Mouse (Mus musculus): ENCODE data around the gene Phpt1. TPM values are rescaled to one million over a fixed set of nuclear protein-coding genes. Genes with fewer than 3 reads are reported as not detected.

Phpt1 gene
- polyA plus RNA-seq, 1 experiment from 2014 or later: 36.3 TPM

DNA sequence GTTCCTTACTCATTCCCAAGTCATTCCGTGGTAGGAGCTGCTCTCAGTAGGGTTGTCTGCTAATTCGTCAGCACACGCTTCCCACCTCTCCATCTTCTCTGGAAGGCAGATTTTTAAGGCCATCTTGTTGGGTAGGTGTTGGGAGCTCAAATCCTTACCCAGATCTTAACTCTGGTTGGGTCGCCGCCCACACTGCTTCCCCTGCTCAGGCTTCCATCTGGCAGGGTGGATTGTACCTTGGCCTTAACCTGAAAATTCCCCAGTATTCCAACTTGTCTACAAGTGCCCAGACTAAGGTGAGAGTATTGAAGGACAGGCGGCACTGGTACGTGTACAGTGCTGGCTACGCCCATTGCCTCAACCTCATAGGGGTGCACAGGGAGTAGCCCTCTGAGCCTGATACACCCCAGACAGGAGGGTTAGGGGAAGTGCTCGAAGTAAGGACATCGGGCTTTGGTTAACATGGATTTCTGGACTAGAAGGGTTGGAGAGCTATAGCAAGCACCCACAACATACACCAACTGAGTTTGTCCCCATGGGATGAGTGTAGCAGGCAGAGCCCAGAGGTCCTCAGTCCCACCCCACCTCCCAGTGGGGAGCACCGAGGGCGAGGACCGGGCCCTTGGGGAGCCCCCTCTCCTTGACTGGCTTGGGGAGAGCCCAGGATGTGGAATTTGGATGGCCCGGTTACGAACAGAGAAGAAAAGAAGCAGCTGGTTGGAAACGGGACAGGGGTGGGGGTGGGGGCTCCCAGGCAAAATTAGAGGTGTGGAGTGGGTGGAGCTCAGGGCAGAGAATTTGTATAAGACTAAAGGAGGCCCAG lies 1.2 kb upstream of the Phpt1 start:
- no peak for ATAC-seq (ENCODE audit: insufficient read depth)
- WGBS (ENCODE audit: insufficient replicate concordance): 73% methylated on average over 16 of the region's 16 CpGs
- peaks cover 82% of the 10 kb centered on the region for H3K4me1 ChIP-seq (replicated peaks)
- H3K4me2 ChIP-seq: peak overlapping the region; percentile 73
- no peaks in the 10 kb centered on the region for H3K9me3 ChIP-seq (replicated peaks)
- H3K27ac ChIP-seq (replicated peaks): no peak overlapping the region
- H3K4me3 ChIP-seq (replicated peaks): no peak overlapping the region
- no peak overlapping the region for H3K9ac ChIP-seq
- H3K27me3 ChIP-seq: peaks cover 60% of the 10 kb centered on the region
- no peaks in the 10 kb centered on the region for H3K36me3 ChIP-seq (replicated peaks)

DNA sequence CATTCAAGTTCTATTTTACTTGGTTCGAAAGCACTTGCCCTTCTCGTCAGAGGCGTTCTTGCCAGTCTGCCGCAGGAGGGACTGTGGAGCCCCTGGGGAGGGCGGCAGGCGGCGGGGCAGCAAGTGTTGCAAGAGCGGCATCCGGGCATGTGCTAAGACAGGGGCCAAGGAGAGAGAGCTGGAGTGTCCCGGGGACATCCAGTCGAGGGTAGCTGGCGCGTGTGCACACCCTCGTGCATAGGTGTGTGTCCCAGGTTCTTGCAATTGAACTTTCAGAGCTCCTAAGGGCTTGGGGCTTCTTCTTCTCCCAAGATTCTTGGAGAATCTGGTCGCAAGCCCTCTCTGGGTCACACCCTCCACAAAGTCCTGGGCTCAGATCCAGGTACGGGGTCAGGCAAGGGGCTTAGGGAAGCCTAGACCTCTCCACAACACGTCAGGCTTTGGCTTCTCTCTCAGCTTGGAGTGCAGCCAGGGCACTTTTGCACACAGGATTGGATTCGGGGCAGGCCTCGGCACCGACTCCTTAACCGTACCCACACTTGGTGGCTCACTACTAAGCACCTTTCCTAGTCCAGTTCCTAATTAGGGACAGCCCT lies 506 bp upstream of the Phpt1 start:
- Histone ChIP-seq H3K9ac (peak overlapping the region; percentile 38; the same call in 1 of the 2 replicates), H3K27me3 (peaks cover 53% of the 10 kb centered on the region), H3K4me3 (replicated peaks) (peak overlapping the region; percentile 62), H3K4me1 (replicated peaks) (peaks cover 80% of the 10 kb centered on the region), H3K27ac (replicated peaks) (0 out of 2 replicates have a peak overlapping the region, but pooled peaks have one; percentile 21), H3K9me3 (replicated peaks) (no peaks in the 10 kb centered on the region), H3K36me3 (replicated peaks) (no peaks in the 10 kb centered on the region), H3K4me2 (peak overlapping the region; percentile 73)
- no peak for ATAC-seq (ENCODE audit: insufficient read depth)
- 21% methylated on average over 21 of the region's 21 CpGs for WGBS (ENCODE audit: insufficient replicate concordance)

DNA sequence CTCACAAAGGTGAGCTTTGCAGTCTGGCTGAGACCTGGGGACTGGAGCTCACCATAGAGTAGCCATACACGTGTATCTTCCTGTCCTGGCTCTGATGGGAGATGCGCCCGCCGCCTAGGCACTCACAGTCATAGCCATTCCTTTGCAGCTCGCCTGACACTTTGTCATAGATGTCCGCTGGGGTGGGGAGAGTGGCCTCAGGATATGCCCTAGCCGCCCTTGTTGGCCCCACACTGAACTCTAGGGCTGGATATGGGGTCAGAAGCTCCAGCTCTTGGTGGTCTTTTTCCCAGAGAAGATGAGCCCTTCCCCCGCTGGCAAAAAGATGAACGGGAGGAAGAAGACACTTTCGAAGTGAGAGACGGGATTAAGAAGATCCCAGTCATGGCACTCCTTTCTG lies 888 bp downstream of the Phpt1 start:
- Histone ChIP-seq H3K4me3 (replicated peaks) (peak overlapping the region; percentile 62), H3K27ac (replicated peaks) (peak overlapping the region; percentile 46), H3K4me2 (peak overlapping the region; percentile 73), H3K9me3 (replicated peaks) (no peaks in the 10 kb centered on the region), H3K4me1 (replicated peaks) (peaks cover 66% of the 10 kb centered on the region), H3K27me3 (peaks cover 39% of the 10 kb centered on the region), H3K36me3 (replicated peaks) (0 out of 2 replicates have a peak, but pooled peaks cover 5% of the 10 kb centered on the region), H3K9ac (peak overlapping the region; percentile 45)
- no peak for ATAC-seq (ENCODE audit: insufficient read depth)
- WGBS (ENCODE audit: insufficient replicate concordance): 17% methylated on average over 11 of the region's 11 CpGs

DNA sequence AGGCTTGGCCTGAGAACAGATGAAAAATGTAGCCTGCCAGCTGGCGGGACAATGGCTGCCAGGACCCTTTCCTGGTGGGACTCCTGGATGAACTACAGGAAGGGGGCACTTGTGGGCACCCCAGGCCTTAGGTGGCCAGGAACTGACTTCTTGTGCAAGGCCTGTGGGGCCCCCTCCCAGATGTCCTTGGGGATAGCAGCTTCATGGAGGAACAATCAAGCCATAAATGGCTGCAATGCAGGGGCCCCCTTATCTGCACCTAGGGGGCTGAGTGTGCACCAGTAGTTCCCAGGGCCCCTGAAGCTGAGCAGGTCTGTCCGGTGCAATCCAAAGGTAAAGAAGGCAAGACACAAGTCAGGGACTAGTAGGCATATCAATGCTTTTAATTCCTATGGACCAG lies 2.0 kb downstream of the Phpt1 start:
- H3K9ac ChIP-seq: no peak overlapping the region
- WGBS (ENCODE audit: insufficient replicate concordance): 51% methylated on average over 2 of the region's 2 CpGs
- no peak for ATAC-seq (ENCODE audit: insufficient read depth)
- peak overlapping the region; percentile 73 for H3K4me2 ChIP-seq
- no peak overlapping the region for H3K27ac ChIP-seq (replicated peaks)
- peaks cover 58% of the 10 kb centered on the region for H3K4me1 ChIP-seq (replicated peaks)
- no peak overlapping the region for H3K4me3 ChIP-seq (replicated peaks)
- H3K9me3 ChIP-seq (replicated peaks): no peaks in the 10 kb centered on the region
- peaks cover 28% of the 10 kb centered on the region for H3K27me3 ChIP-seq
- 0 out of 2 replicates have a peak, but pooled peaks cover 5% of the 10 kb centered on the region for H3K36me3 ChIP-seq (replicated peaks)

DNA sequence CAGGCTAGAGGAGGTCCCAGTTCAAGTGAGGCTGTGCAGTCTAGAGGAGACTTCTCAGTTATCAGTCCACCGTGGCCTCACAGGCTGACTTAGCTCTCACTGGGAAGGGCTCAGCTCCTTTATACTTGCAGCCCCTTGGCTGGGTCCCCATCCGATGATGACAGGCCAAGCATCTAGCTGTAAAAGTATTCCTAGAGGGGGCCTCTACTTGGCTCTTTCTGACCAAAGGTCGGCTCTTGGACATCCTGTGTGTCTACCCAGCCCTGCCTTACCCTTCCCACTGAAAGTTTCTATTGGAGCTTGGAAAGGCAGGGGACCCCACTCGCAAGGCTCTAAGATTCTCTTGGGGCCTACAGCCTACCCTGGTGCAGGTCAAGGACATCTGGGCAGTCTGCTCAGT lies 3.8 kb downstream of the Phpt1 start:
- H3K27ac ChIP-seq (replicated peaks): no peak overlapping the region
- no peak overlapping the region for H3K4me3 ChIP-seq (replicated peaks)
- 0 out of 2 replicates have a peak, but pooled peaks cover 5% of the 10 kb centered on the region for H3K36me3 ChIP-seq (replicated peaks)
- no peak overlapping the region for H3K9ac ChIP-seq
- WGBS (ENCODE audit: insufficient replicate concordance): 57% methylated on average over 4 of the region's 4 CpGs
- H3K4me1 ChIP-seq (replicated peaks): peaks cover 46% of the 10 kb centered on the region
- no peak overlapping the region for H3K4me2 ChIP-seq
- ATAC-seq (ENCODE audit: insufficient read depth): no peak
- H3K9me3 ChIP-seq (replicated peaks): no peaks in the 10 kb centered on the region
- peaks cover 10% of the 10 kb centered on the region for H3K27me3 ChIP-seq

DNA sequence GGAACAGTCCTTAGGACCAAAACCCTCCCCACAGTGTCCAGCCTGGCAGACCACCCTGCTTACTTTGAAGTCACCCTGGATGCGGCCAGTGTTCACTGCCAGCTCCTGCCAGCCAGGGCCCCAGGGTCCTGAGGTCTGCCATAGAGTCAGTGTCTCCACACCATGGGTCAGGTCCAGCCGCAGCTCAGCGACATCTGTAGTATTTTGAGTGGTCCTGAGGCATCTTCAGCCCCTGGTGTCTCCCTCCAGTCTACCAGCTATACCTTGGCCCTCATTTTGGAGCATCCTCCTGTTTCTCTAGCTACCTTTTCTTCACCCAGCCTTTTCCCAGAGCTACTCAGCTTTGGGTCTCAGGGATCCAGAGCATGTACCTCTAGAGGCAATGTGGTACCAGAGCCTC lies 5.7 kb downstream of the Phpt1 start:
- Histone ChIP-seq H3K27ac (replicated peaks) (no peak overlapping the region), H3K4me2 (no peak overlapping the region), H3K27me3 (no peaks in the 10 kb centered on the region), H3K4me3 (replicated peaks) (no peak overlapping the region), H3K9ac (no peak overlapping the region), H3K36me3 (replicated peaks) (peaks cover 16% of the 10 kb centered on the region; the same call in 1 of the 2 replicates), H3K4me1 (replicated peaks) (peaks cover 30% of the 10 kb centered on the region), H3K9me3 (replicated peaks) (no peaks in the 10 kb centered on the region)
- 74% methylated on average over 3 of the region's 3 CpGs for WGBS (ENCODE audit: insufficient replicate concordance)
- no peak for ATAC-seq (ENCODE audit: insufficient read depth)

DNA sequence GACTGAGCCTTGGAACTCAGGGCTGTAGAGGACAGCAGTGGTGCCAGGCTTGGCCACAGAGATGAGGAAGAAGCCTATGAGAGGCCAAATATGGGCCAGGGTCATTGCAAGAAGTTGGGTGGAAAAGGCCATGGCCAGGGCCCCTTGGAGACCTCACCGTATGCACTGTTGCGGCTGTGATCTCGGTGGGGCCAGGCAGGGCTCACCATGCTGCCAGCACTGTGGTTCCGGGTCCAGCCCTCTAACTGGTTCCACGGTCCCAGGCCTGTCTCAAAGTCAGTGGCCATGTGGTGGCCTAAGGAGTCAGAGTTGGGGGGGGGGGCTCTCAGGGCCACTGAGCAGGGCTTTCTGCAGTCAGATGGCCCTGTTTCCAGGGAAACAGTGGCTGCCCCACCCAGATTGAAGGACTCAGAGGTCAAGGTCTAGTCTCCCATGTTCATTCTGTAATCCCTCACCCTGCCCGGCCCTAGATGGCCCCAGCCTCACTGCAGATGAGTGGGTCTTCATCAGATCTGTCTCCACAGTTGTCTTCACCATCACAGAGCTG lies 6.5 kb downstream of the Phpt1 start:
- no peak overlapping the region for H3K4me2 ChIP-seq
- no peaks in the 10 kb centered on the region for H3K27me3 ChIP-seq
- WGBS (ENCODE audit: insufficient replicate concordance): 72% methylated on average over 6 of the region's 6 CpGs
- peaks cover 22% of the 10 kb centered on the region for H3K4me1 ChIP-seq (replicated peaks)
- H3K9ac ChIP-seq: no peak overlapping the region
- no peak overlapping the region for H3K27ac ChIP-seq (replicated peaks)
- H3K36me3 ChIP-seq (replicated peaks): peaks cover 23% of the 10 kb centered on the region
- H3K4me3 ChIP-seq (replicated peaks): no peak overlapping the region
- no peak for ATAC-seq (ENCODE audit: insufficient read depth)
- no peaks in the 10 kb centered on the region for H3K9me3 ChIP-seq (replicated peaks)

DNA sequence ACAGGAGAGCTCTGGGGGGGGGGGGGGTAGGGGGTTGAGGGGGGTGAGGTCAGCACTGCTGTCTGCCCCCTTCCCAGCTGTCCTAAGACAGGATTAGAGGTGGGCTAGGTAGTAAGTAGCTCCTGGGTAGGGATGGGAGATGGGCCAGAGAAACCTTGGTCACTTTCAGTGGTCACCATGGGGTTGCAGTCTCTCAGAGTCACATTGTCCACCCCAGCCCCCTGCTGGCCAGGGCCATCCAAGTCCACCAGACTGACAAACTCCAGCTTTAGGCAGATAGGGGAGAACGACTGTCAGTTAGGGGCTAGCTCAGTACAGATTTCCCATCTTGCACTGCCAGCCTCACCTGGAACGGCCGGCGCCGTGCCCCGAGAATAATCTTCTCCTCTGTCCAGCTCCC lies 8.5 kb downstream of the Phpt1 start:
- Histone ChIP-seq H3K4me2 (no peak overlapping the region), H3K27ac (replicated peaks) (no peak overlapping the region), H3K4me1 (replicated peaks) (peaks cover 19% of the 10 kb centered on the region; the same call in 1 of the 2 replicates), H3K27me3 (no peaks in the 10 kb centered on the region), H3K36me3 (replicated peaks) (peaks cover 43% of the 10 kb centered on the region), H3K4me3 (replicated peaks) (no peak overlapping the region), H3K9ac (no peak overlapping the region), H3K9me3 (replicated peaks) (no peaks in the 10 kb centered on the region)
- no peak for ATAC-seq (ENCODE audit: insufficient read depth)
- WGBS (ENCODE audit: insufficient replicate concordance): 87% methylated on average over 6 of the region's 6 CpGs

DNA sequence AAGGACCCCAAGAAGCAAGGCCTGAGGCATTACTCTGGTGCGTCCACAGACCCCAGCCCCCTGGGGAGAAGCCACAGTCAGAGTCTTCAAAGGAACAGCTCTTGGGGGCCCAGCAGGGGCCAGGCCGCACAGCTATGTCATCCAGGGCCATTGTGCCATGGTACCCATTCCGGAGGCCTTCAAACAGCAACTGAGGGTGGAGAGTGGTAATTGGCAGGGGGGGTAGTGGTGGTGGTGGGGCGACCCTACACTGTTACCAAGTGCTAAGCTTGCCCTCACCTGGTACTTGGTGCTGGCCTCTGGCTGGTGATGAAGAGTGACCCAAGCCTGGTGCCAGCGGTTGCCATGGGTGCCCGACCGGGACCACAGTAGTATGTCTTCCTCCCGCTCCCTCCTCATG lies 9.3 kb downstream of the Phpt1 start:
- no peak overlapping the region for H3K9ac ChIP-seq
- H3K27ac ChIP-seq (replicated peaks): no peak overlapping the region
- H3K36me3 ChIP-seq (replicated peaks): peaks cover 51% of the 10 kb centered on the region
- peaks cover 11% of the 10 kb centered on the region; the same call in 1 of the 2 replicates for H3K4me1 ChIP-seq (replicated peaks)
- H3K4me2 ChIP-seq: no peak overlapping the region
- WGBS (ENCODE audit: insufficient replicate concordance): 79% methylated on average over 8 of the region's 8 CpGs
- no peak for ATAC-seq (ENCODE audit: insufficient read depth)
- H3K9me3 ChIP-seq (replicated peaks): no peaks in the 10 kb centered on the region
- no peak overlapping the region for H3K4me3 ChIP-seq (replicated peaks)
- H3K27me3 ChIP-seq: no peaks in the 10 kb centered on the region

DNA sequence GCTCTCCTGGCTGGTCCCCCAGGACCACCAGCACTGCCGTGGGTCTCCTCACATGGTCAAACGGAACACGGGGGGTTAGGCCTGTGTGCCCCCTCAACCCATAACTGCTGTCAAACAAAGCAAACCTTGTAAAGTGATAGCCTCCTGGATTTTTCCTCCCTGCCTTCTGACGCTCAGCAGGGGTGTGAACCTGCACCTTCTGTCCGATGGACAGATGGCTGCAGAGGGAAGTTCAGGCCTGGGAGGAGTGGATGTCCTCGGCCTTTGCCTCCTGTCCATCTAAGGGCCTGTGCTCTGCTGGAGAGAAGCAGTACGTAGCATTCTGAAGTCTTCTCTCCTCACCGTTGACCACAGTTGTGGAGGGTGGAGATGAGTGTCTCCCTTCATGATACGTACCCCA lies 13.1 kb downstream of the Phpt1 start:
- Histone ChIP-seq H3K9ac (no peak overlapping the region), H3K4me3 (replicated peaks) (no peak overlapping the region), H3K4me1 (replicated peaks) (peaks cover 26% of the 10 kb centered on the region), H3K4me2 (no peak overlapping the region), H3K36me3 (replicated peaks) (peaks cover 58% of the 10 kb centered on the region), H3K27me3 (no peaks in the 10 kb centered on the region), H3K9me3 (replicated peaks) (no peaks in the 10 kb centered on the region), H3K27ac (replicated peaks) (no peak overlapping the region)
- ATAC-seq (ENCODE audit: insufficient read depth): no peak
- 82% methylated on average over 9 of the region's 9 CpGs for WGBS (ENCODE audit: insufficient replicate concordance)

DNA sequence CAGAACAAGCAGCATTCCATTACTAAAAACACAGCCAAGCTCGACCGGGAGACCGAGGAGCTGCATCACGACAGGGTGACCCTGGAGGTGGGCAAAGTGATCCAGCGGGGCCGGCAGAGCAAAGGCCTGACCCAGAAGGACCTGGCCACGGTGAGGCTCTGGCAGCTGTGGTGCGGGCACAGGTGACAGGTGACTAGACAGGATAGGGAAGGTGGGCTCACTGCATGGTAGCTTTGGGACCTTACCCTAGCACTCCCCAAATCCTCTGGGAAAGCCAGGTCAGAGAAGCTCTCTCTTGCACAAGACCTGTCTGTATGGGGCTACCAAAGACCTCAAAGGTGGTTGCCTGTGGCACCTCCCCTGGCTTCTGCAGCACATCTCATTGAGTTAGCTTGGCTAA lies 14.5 kb downstream of the Phpt1 start:
- Histone ChIP-seq H3K4me3 (replicated peaks) (no peak overlapping the region), H3K9ac (no peak overlapping the region), H3K4me2 (no peak overlapping the region), H3K36me3 (replicated peaks) (peaks cover 56% of the 10 kb centered on the region), H3K27me3 (no peaks in the 10 kb centered on the region), H3K4me1 (replicated peaks) (peaks cover 35% of the 10 kb centered on the region), H3K9me3 (replicated peaks) (no peaks in the 10 kb centered on the region), H3K27ac (replicated peaks) (no peak overlapping the region)
- WGBS (ENCODE audit: insufficient replicate concordance): 82% methylated on average over 8 of the region's 8 CpGs
- ATAC-seq (ENCODE audit: insufficient read depth): no peak
